Mouse (Mus musculus) natural killer cell, adult 2 months (primary cell): ENCODE measurements around the gene Etl4.

ENCODE experiments used
- DNase-seq, 2 experiments: peaks; one replicate each; pipeline ENCODE4 v3.0.0; 2022; ENCODE audit warnings: low spot score in 2 of 2

Gene Etl4

GRCm38 (mm10) chr2:20520636-20521595 is 611.3 kb downstream of the Etl4 start:
- no peak for DNase-seq

- no peak for DNase-seq
Measured at GRCm38 (mm10) chr2:20521686-20522285, 612.2 kb downstream of the Etl4 start.

- DNase-seq, result no peak
Measured at GRCm38 (mm10) chr2:20523636-20524035, 614.1 kb downstream of the Etl4 start.

- DNase-seq, result no peak
Measured at GRCm38 (mm10) chr2:20525879-20526593, 616.5 kb downstream of the Etl4 start.

GRCm38 (mm10) chr2:20526856-20527255 is 617.3 kb downstream of the Etl4 start:
- DNase-seq, result no peak

- no peak for DNase-seq
Measured at GRCm38 (mm10) chr2:20532623-20533022, 623.0 kb downstream of the Etl4 start.

GRCm38 (mm10) chr2:20537785-20538184 is 628.2 kb downstream of the Etl4 start:
- no peak for DNase-seq

- DNase-seq, result no peak
Measured at GRCm38 (mm10) chr2:20538871-20539270, 629.3 kb downstream of the Etl4 start.

- no peak for DNase-seq
Measured at GRCm38 (mm10) chr2:20541261-20541660, 631.7 kb downstream of the Etl4 start.

GRCm38 (mm10) chr2:20542286-20542685 is 632.7 kb downstream of the Etl4 start:
- DNase-seq, result no peak

- DNase-seq, result no peak
Measured at GRCm38 (mm10) chr2:20545624-20546023, 636.0 kb downstream of the Etl4 start.

- no peak for DNase-seq
Measured at GRCm38 (mm10) chr2:20546496-20547348, 637.1 kb downstream of the Etl4 start.

GRCm38 (mm10) chr2:20547349-20547677 is 637.7 kb downstream of the Etl4 start:
- no peak for DNase-seq

- DNase-seq, result no peak
Measured at GRCm38 (mm10) chr2:20547686-20548624, 638.4 kb downstream of the Etl4 start.

- no peak for DNase-seq
Measured at GRCm38 (mm10) chr2:20549065-20549464, 639.5 kb downstream of the Etl4 start.

- no peak for DNase-seq
Measured at GRCm38 (mm10) chr2:20549996-20550395, 640.4 kb downstream of the Etl4 start.

- DNase-seq, result no peak
Measured at GRCm38 (mm10) chr2:20555706-20556105, 646.1 kb downstream of the Etl4 start.

GRCm38 (mm10) chr2:20559083-20559482 is 649.5 kb downstream of the Etl4 start:
- no peak for DNase-seq

GRCm38 (mm10) chr2:20559723-20560122 is 650.1 kb downstream of the Etl4 start:
- DNase-seq, result no peak

GRCm38 (mm10) chr2:20560581-20560980 is 651.0 kb downstream of the Etl4 start:
- DNase-seq, result no peak
